Mouse (Mus musculus) MEL (cell line): ENCODE data around the gene Ltc4s. TPM values are rescaled to one million over a fixed set of nuclear protein-coding genes. Genes with fewer than 3 reads are reported as not detected.

Source experiments
- DNase-seq: peaks from one replicate; pipeline ENCODE4 v3.0.0; 2011; ENCODE audit warnings: low read depth, low spot score
- H3K27ac ChIP-seq: 2 replicates; pipeline ENCODE4 v1.5.1; 2012; ENCODE audit warnings: low read depth, mild to moderate bottlenecking, control low read depth, low read length, moderate library complexity; ENCODE audit not compliant: control insufficient read depth
- H3K27me3 ChIP-seq, 2 experiments: fragments of 150-350 bp in 1 of 2; sonication (generic) in 1 of 2; 2 replicates each; pipeline ENCODE4 v1.6.1; 2012; ENCODE audit warnings: low read length in 2 of 2, mild to moderate bottlenecking in 2 of 2, improper control_type of control experiment in 1 of 2, moderate library complexity in 1 of 2; ENCODE audit not compliant: insufficient read depth in 2 of 2, control insufficient read depth in 1 of 2
- H3K36me3 ChIP-seq, 2 experiments: 2 replicates each; pipeline ENCODE4 v1.6.1; 2012 to 2014; ENCODE audit warnings: low read length in 2 of 2, improper control_type of control experiment in 1 of 2, inconsistent platforms in 1 of 2, mild to moderate bottlenecking in 1 of 2; ENCODE audit not compliant: insufficient read depth in 2 of 2, control insufficient read depth in 1 of 2
- H3K4me1 ChIP-seq, 2 experiments: fragments of 150-350 bp in 1 of 2; sonication (generic) in 1 of 2; 2 replicates each; pipeline ENCODE4 v1.6.1; 2012; ENCODE audit warnings: low read length in 2 of 2, improper control_type of control experiment in 1 of 2, mild to moderate bottlenecking in 1 of 2; ENCODE audit not compliant: insufficient read depth in 2 of 2, control insufficient read depth in 1 of 2
- H3K4me3 ChIP-seq, 2 experiments: fragments of 150-350 bp in 1 of 2; sonication (generic) in 1 of 2; 2 replicates each; pipeline ENCODE4 v1.5.1; 2012; ENCODE audit warnings: low read depth in 2 of 2, low read length in 2 of 2, mild to moderate bottlenecking in 2 of 2, moderate library complexity in 2 of 2, control low read depth in 1 of 2, improper control_type of control experiment in 1 of 2; ENCODE audit not compliant: control insufficient read depth in 1 of 2, insufficient read depth in 1 of 2
- H3K79me2 ChIP-seq: 2 replicates; pipeline ENCODE4 v1.6.1; 2012; ENCODE audit warnings: mild to moderate bottlenecking, low read length, moderate library complexity; ENCODE audit not compliant: control insufficient read depth, poor library complexity, insufficient read depth
- H3K9ac ChIP-seq: 2 replicates; pipeline ENCODE4 v1.6.1; 2012; ENCODE audit warnings: low read depth, mild to moderate bottlenecking, control low read depth, low read length, moderate library complexity; ENCODE audit not compliant: control insufficient read depth, poor library complexity, severe bottlenecking
- H3K9me3 ChIP-seq: fragments of 150-350 bp; sonication (generic); replicated peaks from 2 replicates; pipeline ENCODE4 v1.6.1; 2012; ENCODE audit warnings: mild to moderate bottlenecking, low read length, improper control_type of control experiment, moderate library complexity; ENCODE audit not compliant: insufficient read depth
- CHD1 ChIP-seq: IDR thresholded peaks from 2 replicates; pipeline ENCODE4 v1.6.1; 2012; ENCODE audit warnings: low read depth, mild to moderate bottlenecking, inconsistent platforms, low read length, improper control_type of control experiment
- CHD2 ChIP-seq: IDR thresholded peaks from 2 replicates; pipeline ENCODE4 v1.6.1; 2011; ENCODE audit warnings: low read length, improper control_type of control experiment
- CTCF ChIP-seq, 3 experiments: IDR thresholded peaks in 2 of 3; conservative IDR thresholded peaks in 1 of 3; 2 replicates each; pipeline ENCODE4 v1.5.1; 2011 to 2012; ENCODE audit warnings: low read length in 3 of 3, low read depth in 2 of 3, mild to moderate bottlenecking in 2 of 3, improper control_type of control experiment in 1 of 3, inconsistent platforms in 1 of 3, mixed read lengths in 1 of 3, moderate library complexity in 1 of 3; ENCODE audit not compliant: control insufficient read depth in 1 of 3, insufficient read depth in 1 of 3, poor library complexity in 1 of 3, severe bottlenecking in 1 of 3
- E2F4 ChIP-seq: IDR thresholded peaks from 2 replicates; pipeline ENCODE4 v1.6.1; 2011; ENCODE audit warnings: low read depth, low read length, improper control_type of control experiment, borderline replicate concordance
- EP300 ChIP-seq, 2 experiments: IDR thresholded peaks; 2 replicates each; pipeline ENCODE4 v1.6.1; 2011; ENCODE audit warnings: improper control_type of control experiment in 2 of 2, low read length in 2 of 2, low read depth in 1 of 2, mild to moderate bottlenecking in 1 of 2
- ETS1 ChIP-seq: IDR thresholded peaks from 2 replicates; pipeline ENCODE4 v1.6.1; 2012; ENCODE audit warnings: low read depth, mild to moderate bottlenecking, inconsistent platforms, low read length, improper control_type of control experiment, moderate library complexity
- GATA1 ChIP-seq: IDR thresholded peaks from 2 replicates; pipeline ENCODE4 v1.6.1; 2011; ENCODE audit warnings: low read depth, low read length, improper control_type of control experiment
- HCFC1 ChIP-seq: IDR thresholded peaks from 2 replicates; pipeline ENCODE4 v1.6.1; 2012; ENCODE audit warnings: low read depth, mild to moderate bottlenecking, inconsistent platforms, low read length, improper control_type of control experiment, moderate library complexity
- KAT2A ChIP-seq: conservative IDR thresholded peaks from 2 replicates; pipeline ENCODE4 v1.6.1; 2012; ENCODE audit warnings: low read depth, low read length, improper control_type of control experiment, inconsistent platforms
- MAFK ChIP-seq: IDR thresholded peaks from 2 replicates; pipeline ENCODE4 v1.6.1; 2011; ENCODE audit warnings: low read depth, mild to moderate bottlenecking, low read length, improper control_type of control experiment, borderline replicate concordance
- MAX ChIP-seq: IDR thresholded peaks from 2 replicates; pipeline ENCODE4 v1.6.1; 2011; ENCODE audit warnings: low read length, improper control_type of control experiment
- MAZ ChIP-seq: IDR thresholded peaks from 2 replicates; pipeline ENCODE4 v1.6.1; 2012; ENCODE audit warnings: low read depth, mild to moderate bottlenecking, inconsistent platforms, low read length, improper control_type of control experiment
- NELFE ChIP-seq: IDR thresholded peaks from 2 replicates; pipeline ENCODE4 v1.6.1; 2011; ENCODE audit warnings: low read depth, low read length, improper control_type of control experiment
- POLR2A ChIP-seq, 2 experiments: IDR thresholded peaks; 2 replicates each; pipeline ENCODE4 v1.6.1; 2011 to 2012; ENCODE audit warnings: low read length in 2 of 2, mild to moderate bottlenecking in 2 of 2, control low read depth in 1 of 2, improper control_type of control experiment in 1 of 2, low read depth in 1 of 2, moderate library complexity in 1 of 2; ENCODE audit not compliant: control insufficient read depth in 1 of 2, insufficient read depth in 1 of 2, poor library complexity in 1 of 2
- POLR2AphosphoS5 ChIP-seq: IDR thresholded peaks from 2 replicates; pipeline ENCODE4 v1.6.1; 2012; ENCODE audit warnings: low read depth, borderline replicate concordance, mild to moderate bottlenecking, inconsistent platforms, low read length, moderate library complexity, mixed read lengths
- RAD21 ChIP-seq: IDR thresholded peaks from 2 replicates; pipeline ENCODE4 v1.6.1; 2011; ENCODE audit warnings: mild to moderate bottlenecking, low read depth, low read length, improper control_type of control experiment
- RCOR1 ChIP-seq: IDR thresholded peaks from 2 replicates; pipeline ENCODE4 v1.6.1; 2012; ENCODE audit warnings: low read depth, mild to moderate bottlenecking, inconsistent platforms, low read length, improper control_type of control experiment
- SIN3A ChIP-seq: IDR thresholded peaks from 2 replicates; pipeline ENCODE4 v1.6.1; 2012; ENCODE audit warnings: low read length, improper control_type of control experiment, inconsistent platforms
- SMC3 ChIP-seq: IDR thresholded peaks from 2 replicates; pipeline ENCODE4 v1.6.1; 2011; ENCODE audit warnings: low read depth, low read length, improper control_type of control experiment
- TAL1 ChIP-seq: IDR thresholded peaks from 2 replicates; pipeline ENCODE4 v1.6.1; 2012; ENCODE audit warnings: mild to moderate bottlenecking, inconsistent platforms, low read length, moderate library complexity, mixed read lengths
- TCF12 ChIP-seq: IDR thresholded peaks from 2 replicates; pipeline ENCODE4 v1.6.1; 2014; ENCODE audit warnings: low read depth, mild to moderate bottlenecking, inconsistent platforms, low read length, improper control_type of control experiment, moderate library complexity
- UBTF ChIP-seq: IDR thresholded peaks from 2 replicates; pipeline ENCODE4 v1.6.1; 2012; ENCODE audit warnings: low read depth, mild to moderate bottlenecking, inconsistent platforms, low read length, improper control_type of control experiment, moderate library complexity, borderline replicate concordance; ENCODE audit not compliant: insufficient read depth
- USF2 ChIP-seq, 2 experiments: IDR thresholded peaks; 2 replicates each; pipeline ENCODE4 v1.6.1; 2011 to 2012; ENCODE audit warnings: improper control_type of control experiment in 2 of 2, low read length in 2 of 2, borderline replicate concordance in 1 of 2, inconsistent platforms in 1 of 2, low read depth in 1 of 2, mild to moderate bottlenecking in 1 of 2; ENCODE audit not compliant: insufficient read depth in 1 of 2
- ZC3H11A ChIP-seq: IDR thresholded peaks from 2 replicates; pipeline ENCODE4 v1.6.1; 2012; ENCODE audit warnings: low read depth, mild to moderate bottlenecking, inconsistent platforms, low read length, improper control_type of control experiment
- ZKSCAN1 ChIP-seq: IDR thresholded peaks from 2 replicates; pipeline ENCODE4 v1.6.1; 2012; ENCODE audit warnings: low read depth, mild to moderate bottlenecking, inconsistent platforms, low read length, improper control_type of control experiment, moderate library complexity
- ZNF384 ChIP-seq: IDR thresholded peaks from 2 replicates; pipeline ENCODE4 v1.6.1; 2012; ENCODE audit warnings: low read depth, mild to moderate bottlenecking, inconsistent platforms, low read length, improper control_type of control experiment
- polyA plus RNA-seq, 2 experiments: library from polyadenylated mRNA; stranded (reverse) in 1 of 2; unstranded in 1 of 2; fragments of >175 nt in 1 of 2; fragments of >200 nt in 1 of 2; gene quantifications; 2 replicates each; pipeline versions ENCODE4 v1.2.1 to v1.2.4; 2012; ENCODE audit warnings: low replicate concordance in 2 of 2, low read depth in 1 of 2; ENCODE audit not compliant: insufficient read length in 2 of 2, insufficient read depth in 1 of 2, missing spikeins in 1 of 2
- total RNA-seq: library from RNA; depleted of rRNA; stranded (reverse); fragments of 300-350 nt; gene quantifications from 2 replicates; pipeline ENCODE4 v1.2.3, GENCODE M21; 2012

The Ltc4s gene
- total and polyA plus RNA-seq, 3 experiments: 3.1 to 3.4 TPM; not detected in 1

- H3K27ac ChIP-seq: no peak overlapping the region
- H3K36me3 ChIP-seq: peaks cover 0 to 17% of the 10 kb centered on the region in 2 experiments; a peak in 2 of 4 replicates
- 0 out of 4 replicates have a peak, but pooled peaks cover 0 to under 1% of the 10 kb centered on the region in 2 experiments for H3K4me1 ChIP-seq
- no peaks in the 10 kb centered on the region for H3K27me3 ChIP-seq
- peak; percentile 45 for DNase-seq
- H3K9me3 ChIP-seq: no peaks in the 10 kb centered on the region
- no peaks in the 10 kb centered on the region for H3K79me2 ChIP-seq
- no peak overlapping the region for H3K4me3 ChIP-seq
- no peak overlapping the region for H3K9ac ChIP-seq
- TF ChIP-seq CHD2 (no peak), HCFC1 (no peak), ETS1 (no peak), MAZ (no peak), SMC3 (peak; percentile 50), KAT2A (no peak), CTCF (IDR thresholded peaks at IDR 0.05 in 2 of 3, conservative IDR thresholded peaks at IDR 0.05 in 1 of 3; ENCODE audit: control insufficient read depth in 1 of 3, insufficient read depth in 1 of 3, low read depth in 2 of 3, low read length in 3 of 3, poor library complexity in 1 of 3, severe bottlenecking in 1 of 3) (peak; percentile 17 to 58 (median 47); a peak in 4 of 6 replicates), ZC3H11A (peak; percentile 33), RAD21 (peak; percentile 51), EP300 (IDR thresholded peaks at IDR 0.05; ENCODE audit: low read depth in 1 of 2, low read length in 2 of 2) (no peak), POLR2AphosphoS5 (no peak), ZKSCAN1 (no peak), MAX (no peak)
These were observed 23.6 kb upstream of the Ltc4s start for GRCm38 (mm10) chr11:50262020-50262419.

GRCm38 (mm10) chr11:50258310-50258709, 19.9 kb upstream of the Ltc4s start:
- TF ChIP-seq NELFE: no peak
- TF ChIP-seq CHD2: no peak
- TF ChIP-seq TAL1: no peak
- no peak for TF ChIP-seq ETS1
- no peak for TF ChIP-seq EP300 (IDR thresholded peaks at IDR 0.05; ENCODE audit: low read depth in 1 of 2, low read length in 2 of 2)
- no peak for TF ChIP-seq POLR2AphosphoS5
- TF ChIP-seq, all 39 proteins: peak for 0
- H3K36me3 ChIP-seq: peaks cover 0 to 9% of the 10 kb centered on the region in 2 experiments; a peak in 2 of 4 replicates

GRCm38 (mm10) chr11:50256615-50257014, 18.2 kb upstream of the Ltc4s start:
- Histone ChIP-seq H3K27ac (no peak overlapping the region), H3K4me3 (no peak overlapping the region), H3K27me3 (no peaks in the 10 kb centered on the region), H3K4me1 (0 out of 4 replicates have a peak, but pooled peaks cover 0 to 4% of the 10 kb centered on the region in 2 experiments), H3K9ac (no peak overlapping the region), H3K9me3 (no peaks in the 10 kb centered on the region), H3K36me3 (peaks cover 0 to 6% of the 10 kb centered on the region in 2 experiments; a peak in 2 of 4 replicates), H3K79me2 (no peaks in the 10 kb centered on the region)
- DNase-seq: no peak
- TF ChIP-seq POLR2A (IDR thresholded peaks at IDR 0.05; ENCODE audit: control insufficient read depth in 1 of 2, insufficient read depth in 1 of 2, low read depth in 1 of 2, low read length in 2 of 2, poor library complexity in 1 of 2) (no peak), EP300 (IDR thresholded peaks at IDR 0.05; ENCODE audit: low read depth in 1 of 2, low read length in 2 of 2) (no peak), E2F4 (no peak), MAX (no peak), ETS1 (no peak), SIN3A (no peak), RAD21 (no peak), CHD1 (no peak), USF2 (IDR thresholded peaks at IDR 0.05; ENCODE audit: borderline replicate concordance in 1 of 2, insufficient read depth in 1 of 2, low read depth in 1 of 2, low read length in 2 of 2) (no peak), MAFK (no peak), ZC3H11A (no peak), GATA1 (no peak), ZNF384 (no peak), SMC3 (no peak), TCF12 (no peak), RCOR1 (no peak), UBTF (no peak)

More at GRCm38 (mm10) chr11:50258310-50258709, 19.9 kb upstream of the Ltc4s start:
- DNase-seq: no peak
- Histone ChIP-seq H3K27me3 (no peaks in the 10 kb centered on the region), H3K4me1 (0 out of 4 replicates have a peak, but pooled peaks cover 0 to 4% of the 10 kb centered on the region in 2 experiments), H3K79me2 (no peaks in the 10 kb centered on the region), H3K27ac (no peak overlapping the region), H3K9ac (no peak overlapping the region), H3K9me3 (no peaks in the 10 kb centered on the region), H3K4me3 (no peak overlapping the region)
